Mouse (Mus musculus) MEL (cell line): ENCODE results near the gene Casz1.
A peak's percentile ranks its signal among the peaks of the same experiment; 100 is the strongest.

Source experiments
- BHLHE40 ChIP-seq: IDR thresholded peaks from 2 replicates; pipeline ENCODE4 v1.6.1; 2012; ENCODE audit warnings: low read depth, mild to moderate bottlenecking, inconsistent platforms, low read length, improper control_type of control experiment, borderline replicate concordance
- EP300 ChIP-seq, 2 experiments: IDR thresholded peaks; 2 replicates each; pipeline ENCODE4 v1.6.1; 2011; ENCODE audit warnings: improper control_type of control experiment in 2 of 2, low read length in 2 of 2, low read depth in 1 of 2, mild to moderate bottlenecking in 1 of 2
- POLR2A ChIP-seq, 2 experiments: IDR thresholded peaks; 2 replicates each; pipeline ENCODE4 v1.6.1; 2011 to 2012; ENCODE audit warnings: low read length in 2 of 2, mild to moderate bottlenecking in 2 of 2, control low read depth in 1 of 2, improper control_type of control experiment in 1 of 2, low read depth in 1 of 2, moderate library complexity in 1 of 2; ENCODE audit not compliant: control insufficient read depth in 1 of 2, insufficient read depth in 1 of 2, poor library complexity in 1 of 2
- RAD21 ChIP-seq: IDR thresholded peaks from 2 replicates; pipeline ENCODE4 v1.6.1; 2011; ENCODE audit warnings: mild to moderate bottlenecking, low read depth, low read length, improper control_type of control experiment

DNA sequence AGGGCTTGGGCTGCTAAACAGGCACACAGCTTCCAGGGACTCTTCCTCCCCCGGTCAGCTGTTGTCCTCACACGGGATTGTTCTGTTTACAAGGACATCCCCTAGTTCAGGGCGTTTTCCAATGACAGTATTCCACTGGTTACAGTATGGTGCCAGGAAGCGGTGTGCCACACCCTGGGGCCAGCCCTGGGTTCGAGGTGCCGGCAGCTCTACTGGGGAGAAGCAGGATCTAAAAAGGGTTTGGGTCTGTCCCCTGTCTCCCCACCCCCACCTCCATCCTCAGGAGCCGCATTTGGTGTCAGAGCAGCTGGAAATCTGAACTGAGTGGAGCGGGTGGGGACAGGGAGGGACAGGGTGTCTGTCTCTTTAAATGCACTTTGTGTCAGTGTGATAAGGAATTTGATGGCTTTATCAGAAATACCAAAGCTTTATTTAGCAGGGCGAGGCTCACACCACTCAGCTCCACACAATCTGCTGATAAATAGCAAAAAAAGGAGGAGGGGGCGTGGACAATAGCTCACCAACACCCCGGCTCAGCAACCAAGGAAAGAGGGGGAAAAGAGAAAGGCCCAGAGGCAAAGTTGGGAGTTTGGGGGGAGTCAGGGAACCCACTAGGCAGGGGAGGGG, 74.9 kb downstream of the Casz1 start:
- peak; percentile 31 to 77; a peak in 3 of 4 replicates for TF ChIP-seq EP300 (IDR thresholded peaks at IDR 0.05; ENCODE audit: low read depth in 1 of 2, low read length in 2 of 2)
- no peak for TF ChIP-seq POLR2A (IDR thresholded peaks at IDR 0.05; ENCODE audit: control insufficient read depth in 1 of 2, insufficient read depth in 1 of 2, low read depth in 1 of 2, low read length in 2 of 2, poor library complexity in 1 of 2)
- no peak for TF ChIP-seq RAD21
- TF ChIP-seq BHLHE40, result peak; percentile 55; the same call in 1 of the 2 replicates
